Mouse (Mus musculus) heart, postnatal 0 days (tissue): ENCODE data around the gene Aknad1.

Experiments
- CTCF ChIP-seq: IDR thresholded peaks from 2 replicates; pipeline ENCODE4 v1.5.1; 2016; ENCODE audit warnings: antibody characterized with exemption, control low read depth, low read depth
- EP300 ChIP-seq: IDR thresholded peaks from 2 replicates; pipeline ENCODE4 v1.6.1; 2016; ENCODE audit warnings: antibody characterized with exemption, low read depth

- TF ChIP-seq CTCF (no peak), EP300 (no peak)
Observed at GRCm38 (mm10) chr3:108730316-108730715, 9.1 kb upstream of the Aknad1 start.
